Mouse (Mus musculus) heart, adult 2 months (tissue): ENCODE measurements around the gene Ovca2. TPM values are rescaled to one million over a fixed set of nuclear protein-coding genes. Genes with fewer than 3 reads are reported as not detected.

Source experiments
- DNase-seq, 2 experiments: peaks; one replicate each; pipeline ENCODE4 v3.0.0; 2021
- H3K27ac ChIP-seq: fragments of 200-600 bp; 2 replicates; pipeline ENCODE4 v1.8.1; 2022
- H3K27me3 ChIP-seq: fragments of 200-500 bp; 2 replicates; pipeline ENCODE4 v1.6.1; 2012; ENCODE audit warnings: mild to moderate bottlenecking, low read length, inconsistent platforms, mixed read lengths; ENCODE audit not compliant: control insufficient read depth, insufficient read depth
- H3K36me3 ChIP-seq: fragments of 200-500 bp; 2 replicates; pipeline ENCODE4 v1.6.1; 2012; ENCODE audit warnings: low read length, inconsistent platforms; ENCODE audit not compliant: control insufficient read depth, insufficient read depth
- H3K4me1 ChIP-seq: fragments of 200-500 bp; 2 replicates; pipeline ENCODE4 v1.6.1; 2011; ENCODE audit warnings: low read length; ENCODE audit not compliant: control insufficient read depth, insufficient read depth
- H3K4me3 ChIP-seq: fragments of 200-600 bp; 2 replicates; pipeline ENCODE4 v1.8.1; 2022
- H3K79me2 ChIP-seq: fragments of 200-500 bp; replicated peaks from 2 replicates; pipeline ENCODE4 v1.6.1; 2012; ENCODE audit warnings: mild to moderate bottlenecking, inconsistent platforms, low read length, moderate library complexity, mixed read lengths; ENCODE audit not compliant: control insufficient read depth, insufficient read depth
- H3K9ac ChIP-seq: fragments of 200-500 bp; 2 replicates; pipeline ENCODE4 v1.6.1; 2012; ENCODE audit warnings: low read depth, mild to moderate bottlenecking, control low read depth, inconsistent platforms, low read length, mixed read lengths
- CTCF ChIP-seq: fragments of 200-600 bp; IDR thresholded peaks from 2 replicates; pipeline ENCODE4 v1.8.1; 2022; ENCODE audit warnings: antibody characterized with exemption, mild to moderate bottlenecking, moderate library complexity
- EP300 ChIP-seq: fragments of 200-500 bp; IDR thresholded peaks from 2 replicates; pipeline ENCODE4 v1.6.1; 2011; ENCODE audit warnings: low read depth, low read length, control low read depth; ENCODE audit not compliant: insufficient read depth
- POLR2A ChIP-seq: fragments of 200-500 bp; IDR thresholded peaks from 2 replicates; pipeline ENCODE4 v1.6.1; 2011; ENCODE audit warnings: mild to moderate bottlenecking, low read depth, low read length, control low read depth; ENCODE audit not compliant: insufficient read depth
- WGBS: fragments of 180-500 bp; shearing (Covaris S2); methylation state at CpG from one replicate; pipeline ENCODE4 v1.1.7; 2018; 5-methylcytosine and 5-hydroxymethylcytosine counted together
- intact Hi-C: fragments of 180-260 bp; cut with DNase I; formaldehyde crosslinking; loops from one replicate; pipeline ENCODE4 v1.15.1; 2025
- polyA plus RNA-seq: library from polyadenylated mRNA; depleted of rRNA; stranded (reverse); fragments of >200 nt; gene quantifications from 2 replicates; pipeline ENCODE4 v1.2.3, GENCODE M21; 2012
- total RNA-seq, 2 experiments: library from RNA; stranded (reverse); gene quantifications; 2 replicates each; pipeline ENCODE4 v1.2.3; 2021

Ovca2 gene
- total and polyA plus RNA-seq, 3 experiments = 5.7 to 11.1 (median 6.1) TPM

GRCm38 (mm10) chr11:75171186-75171865 lies 7.3 kb downstream of the Ovca2 start:
- no peaks in the 10 kb centered on the region for H3K36me3 ChIP-seq
- H3K4me3 ChIP-seq = no peak overlapping the region
- no peaks in the 10 kb centered on the region for H3K79me2 ChIP-seq
- WGBS = 23% methylated on average over 17 of the region's 17 CpGs
- H3K27ac ChIP-seq = no peak overlapping the region
- H3K9ac ChIP-seq = no peak overlapping the region
- peaks cover 9% of the 10 kb centered on the region for H3K4me1 ChIP-seq
- peak in 1 of 2 experiments; percentile 26 for DNase-seq
- no peaks in the 10 kb centered on the region for H3K27me3 ChIP-seq
- intact Hi-C loops = no loop called here
- TF ChIP-seq CTCF (no peak), EP300 (no peak), POLR2A (no peak)

DNA sequence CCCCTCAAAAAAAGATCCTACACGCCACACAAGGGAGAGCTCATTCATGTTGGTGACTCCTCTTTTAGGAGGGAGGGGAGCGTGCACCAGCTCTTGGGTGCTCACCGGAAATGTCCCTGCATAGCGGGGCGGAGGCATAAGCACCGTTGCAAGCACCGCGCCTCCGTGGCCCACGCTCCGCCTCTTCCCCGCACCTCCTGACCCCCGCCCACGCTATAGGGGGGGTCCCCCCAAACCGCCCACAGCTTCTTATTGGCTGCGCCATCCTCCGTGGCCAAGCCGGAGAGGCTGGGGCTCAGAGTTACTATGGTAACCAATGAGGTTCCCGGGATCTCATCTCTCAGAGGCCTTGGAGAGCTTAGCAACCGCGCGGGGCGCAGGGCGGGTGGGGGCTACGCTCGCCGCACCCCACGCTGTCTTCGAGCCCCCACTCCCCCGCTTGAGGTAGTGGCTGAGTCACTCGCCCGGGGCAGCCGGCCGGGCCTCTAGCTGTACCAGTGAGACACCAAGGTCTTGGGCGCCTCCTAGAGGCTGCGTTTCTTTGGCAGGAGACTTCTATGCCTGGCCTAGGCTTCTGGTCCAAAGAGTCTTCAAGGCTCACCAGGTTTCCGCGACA lies 8.4 kb downstream of the Ovca2 start:
- peaks cover 12% of the 10 kb centered on the region for H3K4me1 ChIP-seq
- H3K27me3 ChIP-seq = no peaks in the 10 kb centered on the region
- no peaks in the 10 kb centered on the region for H3K79me2 ChIP-seq
- DNase-seq = peak; percentile 93 to 96
- intact Hi-C loops = loop anchor here (1.0 kb wide), 2 partner anchors 189 to 224 kb away; no protein-coding TSS in a partner anchor
- TF ChIP-seq CTCF (peak; percentile 96), EP300 (0 out of 2 replicates have a peak, but pooled peaks have one; percentile 41), POLR2A (no peak; the same call in 1 of the 2 replicates)
- H3K36me3 ChIP-seq = no peaks in the 10 kb centered on the region
- H3K9ac ChIP-seq = peak overlapping the region; percentile 27; the same call in 1 of the 2 replicates
- WGBS = 0% methylated on average over 38 of the region's 38 CpGs
- peak overlapping the region; percentile 49 for H3K4me3 ChIP-seq
- H3K27ac ChIP-seq = peak overlapping the region; percentile 69

- Histone ChIP-seq H3K27ac (peak within 1 kb of the TSS; percentile 96), H3K36me3 (peaks cover 1% of the 10 kb centered on the region), H3K79me2 (no peaks in the 10 kb centered on the region; the same call in 1 of the 2 replicates), H3K9ac (peak within 1 kb of the TSS; percentile 85), H3K27me3 (no peaks in the 10 kb centered on the region), H3K4me1 (peaks cover 12% of the 10 kb centered on the region), H3K4me3 (peak within 1 kb of the TSS; percentile 65)
- intact Hi-C loops = loop anchor here (1.0 to 10.0 kb wide), 4 partner anchors 31 to 335 kb away; partner anchors contain the start of gene Mnt
- DNase-seq = peak in 1 of 2 experiments; percentile 59
- TF ChIP-seq CTCF = no peak
- TF ChIP-seq EP300 = no peak
- TF ChIP-seq POLR2A = no peak
- WGBS = 6% methylated on average over 23 of the region's 23 CpGs
Observed at GRCm38 (mm10) chr11:75169405-75170080, 9.1 kb downstream of the Ovca2 start, which contains the start of gene Hic1. Gene Hic1, minus strand, starts transcription at chr11:75169519.

DNA sequence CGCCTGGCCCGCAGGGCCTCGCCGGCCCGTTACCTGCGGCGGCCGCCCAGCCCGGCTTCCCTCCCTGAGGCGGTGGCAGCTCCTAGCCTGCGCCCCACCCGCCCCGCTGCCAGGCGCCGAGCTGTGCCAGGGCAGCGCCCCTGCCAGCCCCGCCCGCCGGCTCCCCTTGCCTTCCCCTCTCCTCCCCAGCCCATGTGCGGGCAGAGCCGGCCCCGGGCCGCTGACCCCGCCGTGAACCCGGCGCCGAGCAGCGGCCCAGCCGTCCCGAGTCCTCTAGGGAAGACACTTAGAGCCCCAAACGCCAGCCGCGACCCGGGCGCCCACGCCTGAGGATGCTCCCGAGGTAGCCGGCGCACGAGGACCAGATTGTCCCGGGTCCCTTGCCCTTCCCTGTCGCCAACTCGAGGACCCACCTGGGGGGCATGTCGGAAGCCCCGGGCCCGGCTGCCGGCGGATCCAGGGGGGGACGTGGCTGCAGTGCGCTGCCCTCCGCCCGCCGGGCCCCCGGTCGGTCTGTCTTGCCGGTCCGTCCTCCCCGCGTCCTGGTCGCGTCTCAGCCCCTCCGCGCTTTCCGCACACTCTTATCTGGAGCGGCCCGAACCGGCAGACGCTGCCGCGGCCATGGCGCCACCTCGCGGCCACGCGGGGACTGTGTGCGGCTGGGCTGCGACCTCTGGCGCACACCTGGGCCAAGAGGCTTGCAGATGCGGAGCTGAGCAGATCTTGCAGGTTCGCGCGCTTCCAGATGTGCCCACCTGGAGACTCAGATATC lies 9.9 kb downstream of the Ovca2 start:
- Histone ChIP-seq H3K4me1 (peaks cover 13% of the 10 kb centered on the region), H3K4me3 (peak overlapping the region; percentile 65), H3K9ac (peak overlapping the region; percentile 85), H3K79me2 (no peaks in the 10 kb centered on the region; the same call in 1 of the 2 replicates), H3K27me3 (no peaks in the 10 kb centered on the region), H3K36me3 (peaks cover 7% of the 10 kb centered on the region), H3K27ac (peak overlapping the region; percentile 96)
- TF ChIP-seq POLR2A = peak; percentile 81
- peak; percentile 93 for TF ChIP-seq CTCF
- peak; percentile 89; the same call in 1 of the 2 replicates for TF ChIP-seq EP300
- intact Hi-C loops = loop anchor here (2.0 to 10.0 kb wide), 2 partner anchors 30 to 334 kb away; partner anchors contain the start of gene Mnt
- peak; percentile 92 to 94 for DNase-seq
- 1% methylated on average over 81 of the region's 83 CpGs for WGBS
